Mouse (Mus musculus) heart, postnatal 4 days (tissue): ENCODE data around the gene Gadd45gip1. TPM values are rescaled to one million over a fixed set of nuclear protein-coding genes. Genes with fewer than 3 reads are reported as not detected.
A peak's percentile ranks its signal among the peaks of the same experiment; 100 is the strongest.
"Not testable (repeated sequence)": the region's sequence is repeated elsewhere in the genome, so short reads cannot be mapped to it uniquely, and the experiment has no call there.

ENCODE experiments used
- DNase-seq: peaks from one replicate; pipeline ENCODE4 v3.0.0; 2021
- total RNA-seq, 2 experiments: library from RNA; stranded (reverse); gene quantifications; 2 replicates each; pipeline ENCODE4 v1.2.3; 2021

Gadd45gip1 gene
- total RNA-seq, 2 experiments from 2014 or later: 24.2 to 26.2 TPM

DNA sequence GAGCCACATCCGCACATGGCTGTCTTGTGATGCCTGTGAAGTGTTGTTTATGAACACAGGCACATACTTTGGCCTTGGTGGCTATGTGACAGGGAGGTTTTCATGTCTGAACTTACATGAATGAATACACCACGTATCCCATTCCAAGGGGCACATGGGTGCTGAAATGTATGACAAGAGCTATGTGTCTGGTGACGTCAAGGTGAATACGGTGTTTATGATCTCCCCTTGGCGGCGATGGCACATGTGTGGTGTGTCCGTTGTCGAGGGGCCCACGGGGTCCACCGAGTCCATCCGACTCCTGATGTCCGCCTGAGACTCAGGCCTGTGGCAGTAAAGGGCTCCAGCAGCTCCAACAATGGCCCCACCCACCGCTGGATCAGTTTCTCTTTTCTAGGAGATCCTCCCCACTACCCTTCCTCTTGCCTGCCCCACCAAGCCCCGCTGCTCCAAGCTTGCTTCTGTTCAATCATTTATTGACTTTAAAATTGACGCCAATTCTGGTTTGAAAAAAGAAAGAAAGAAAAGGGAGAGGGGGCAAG is 34.0 kb upstream of the Gadd45gip1 start:
- no peak for DNase-seq

DNA sequence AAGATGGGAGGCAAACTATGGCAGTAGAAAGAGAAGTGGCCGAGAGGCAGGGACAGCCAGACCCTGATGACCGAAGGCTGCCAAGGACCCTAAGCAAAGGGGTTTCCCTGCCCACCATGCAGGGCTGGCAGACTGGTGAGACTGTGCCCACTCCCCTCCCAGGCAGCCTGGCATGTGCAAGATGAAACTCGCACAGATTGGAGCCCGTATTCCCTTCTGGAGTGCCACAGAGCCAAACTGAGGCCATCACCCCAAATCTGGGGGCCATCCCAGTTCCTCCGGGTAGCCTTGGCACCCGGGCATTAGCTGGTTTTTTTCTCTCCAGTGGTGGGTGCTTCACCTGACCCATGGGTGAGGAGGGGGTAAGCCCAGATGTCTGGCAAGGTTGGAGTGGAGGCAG is 33.4 kb upstream of the Gadd45gip1 start:
- DNase-seq: no peak

DNA sequence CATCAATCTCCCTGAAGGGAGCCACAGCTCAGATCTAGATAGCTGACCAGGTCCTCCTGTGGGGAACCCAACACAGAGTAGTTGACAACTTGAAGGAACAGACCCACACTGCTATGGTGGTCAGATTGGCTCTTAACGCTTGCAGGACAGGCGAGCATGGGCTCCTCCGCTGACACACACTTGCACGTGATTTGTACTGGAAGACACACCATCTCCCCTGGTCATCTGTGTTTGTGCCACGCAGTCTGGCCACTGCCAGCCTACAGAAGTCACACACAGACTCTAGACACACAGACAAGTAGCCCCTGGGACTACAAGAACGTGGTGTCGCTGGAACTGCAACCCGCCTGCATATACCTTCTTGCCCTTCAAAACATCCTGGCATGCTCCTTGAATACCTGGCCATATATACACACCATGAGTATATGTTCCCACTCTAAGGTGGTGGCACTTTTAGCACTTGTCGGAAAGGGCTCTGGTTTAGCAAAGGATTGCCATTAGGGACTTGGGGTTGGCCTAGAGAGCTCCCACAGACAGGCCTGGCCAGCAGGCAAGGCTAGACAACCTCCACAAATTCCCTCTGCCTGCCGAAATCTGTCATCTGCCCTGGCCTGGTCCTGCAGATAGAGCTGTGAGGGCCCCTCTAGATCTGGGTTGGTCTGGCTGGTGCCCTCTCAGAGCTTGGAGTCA is 32.7 kb upstream of the Gadd45gip1 start:
- DNase-seq: no peak

DNA sequence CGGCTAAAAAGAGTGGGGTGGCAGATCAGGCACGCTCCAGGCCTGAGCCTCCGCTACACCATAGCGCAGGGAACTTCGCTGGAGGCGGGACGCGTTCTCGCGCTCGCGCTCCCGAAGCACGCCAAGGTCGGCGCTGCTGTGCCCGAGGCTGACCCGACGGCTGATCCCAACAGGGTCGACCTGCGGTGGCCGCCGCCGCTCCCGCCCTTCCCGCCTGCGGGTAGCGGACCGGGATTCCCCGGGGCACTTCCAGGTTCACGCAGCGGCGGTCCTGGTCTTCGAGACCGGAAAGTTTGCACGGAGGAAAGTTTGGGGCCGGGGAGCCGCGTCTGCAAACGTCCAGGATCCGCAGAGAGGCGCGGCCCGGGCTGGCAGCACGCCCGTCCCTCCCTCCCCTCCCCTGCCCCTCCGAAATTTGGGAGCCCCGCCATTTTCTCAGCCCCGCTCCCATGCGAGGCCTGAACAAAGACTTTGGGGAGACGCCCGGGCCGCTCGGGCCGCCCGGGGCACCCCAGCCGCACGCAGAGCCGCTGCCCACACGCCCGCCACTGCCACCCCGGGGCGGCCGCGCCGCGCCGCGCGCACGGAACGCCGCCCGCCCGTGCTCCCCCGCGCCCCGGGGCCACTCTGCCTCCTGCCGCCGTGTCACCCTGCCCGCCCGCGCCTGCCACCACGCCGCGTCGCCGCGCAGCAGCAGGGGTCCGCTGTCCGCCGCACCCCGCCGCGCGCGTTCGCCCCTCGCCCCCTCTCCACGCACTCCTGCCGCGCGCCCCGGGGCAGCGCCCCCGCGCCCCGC is 32.0 kb upstream of the Gadd45gip1 start:
- DNase-seq: peak; percentile 77

DNA sequence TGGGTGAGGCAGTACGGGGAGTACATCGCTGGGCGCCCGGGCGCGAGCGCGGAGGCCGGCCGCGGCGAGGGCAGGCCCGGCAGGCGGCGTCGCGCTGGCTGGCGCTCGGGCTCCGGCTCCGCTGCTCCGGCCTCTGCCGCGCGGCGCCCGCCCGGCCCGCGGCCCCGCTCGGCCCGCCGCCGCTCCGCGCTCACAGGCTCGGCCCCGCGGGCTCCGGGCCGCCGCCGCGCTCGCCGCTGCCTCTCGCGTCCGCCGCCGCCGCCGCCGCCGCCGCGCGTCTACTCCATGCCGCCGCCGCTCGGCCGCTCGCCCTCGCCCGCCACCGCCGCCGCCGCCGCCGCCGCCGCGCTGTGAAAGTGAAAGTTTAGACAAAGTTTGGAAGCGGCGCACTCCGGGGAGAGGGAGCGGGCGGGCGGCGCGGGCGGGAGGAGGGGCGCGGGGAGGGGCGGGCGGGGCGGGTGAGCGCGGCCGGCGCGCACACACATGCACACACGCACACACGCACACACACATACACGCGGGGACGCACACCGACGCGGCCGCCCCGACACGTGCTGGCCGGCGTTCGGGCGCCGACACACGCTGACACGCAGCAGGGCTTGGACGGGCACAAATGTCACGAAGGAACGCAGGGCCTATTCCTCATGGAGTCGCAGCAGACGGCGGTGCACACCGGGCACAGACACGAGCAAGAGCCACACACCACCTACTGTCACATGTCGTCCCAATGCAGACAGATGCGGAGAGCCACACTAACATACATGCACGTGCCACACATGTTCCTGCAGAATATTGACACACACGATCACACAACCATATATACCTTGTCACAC is 31.1 kb upstream of the Gadd45gip1 start, which contains the start of gene Nfix:
TSS of gene Nfix (minus strand) at position 346 of the 833 bp plus-strand sequence.
- peak; percentile 80 for DNase-seq

DNA sequence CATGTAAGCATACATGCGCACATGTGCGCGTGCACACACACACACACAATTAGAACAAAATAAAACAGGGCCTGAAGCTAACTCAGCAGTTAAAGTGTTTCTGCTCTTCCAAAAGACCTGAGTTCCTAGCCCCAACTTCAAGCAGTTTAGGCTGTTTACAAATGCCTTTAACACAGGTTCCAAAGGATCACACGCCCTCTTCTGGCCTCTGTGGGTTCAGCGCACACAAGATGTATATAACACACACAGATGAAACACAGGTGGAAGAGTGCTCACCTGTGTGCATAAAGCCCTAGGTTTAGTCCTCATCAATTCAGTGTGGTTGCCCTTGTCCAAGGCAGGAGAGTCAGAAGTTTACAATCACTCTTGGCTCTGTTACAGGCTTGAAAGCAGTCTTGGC is 25.3 kb upstream of the Gadd45gip1 start:
- DNase-seq: no peak

DNA sequence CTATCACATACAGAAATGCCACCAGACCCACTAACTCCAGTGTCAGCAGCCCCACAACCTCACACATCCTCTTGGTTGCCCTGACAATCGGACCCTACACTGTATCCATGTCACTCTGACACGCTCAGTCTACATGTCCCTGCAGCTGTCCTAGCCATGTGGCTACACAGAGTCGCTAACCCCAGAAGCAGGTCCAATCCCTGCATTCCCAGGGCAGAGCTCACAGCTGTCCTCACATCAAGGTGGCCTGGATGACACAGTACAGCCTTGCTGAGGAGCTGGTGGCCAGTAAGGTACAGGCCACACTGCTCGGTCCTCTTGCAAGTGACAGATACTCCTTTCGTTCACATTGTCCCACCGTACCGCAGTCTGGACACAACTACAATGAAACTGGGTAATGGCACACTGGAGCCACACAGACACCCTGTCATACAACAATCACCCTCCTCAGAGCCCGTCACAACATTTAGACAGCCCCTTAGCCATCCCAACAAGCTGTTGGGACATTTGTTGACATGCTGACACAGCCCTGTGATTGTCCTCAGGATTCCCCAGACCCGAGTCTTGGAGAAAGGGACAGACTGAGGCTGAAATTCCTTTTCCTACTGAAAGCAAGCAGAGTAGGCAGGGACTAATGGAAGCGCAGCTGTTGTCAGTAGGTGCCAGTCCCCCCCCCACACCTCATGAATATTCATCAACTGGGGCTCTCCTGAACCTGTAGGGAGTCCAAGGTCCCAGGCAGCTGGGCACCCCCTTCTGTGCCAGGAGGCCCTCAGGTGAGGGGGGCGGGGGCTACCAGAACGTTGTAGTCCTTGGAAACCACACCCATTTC is 22.0 kb upstream of the Gadd45gip1 start:
- no peak for DNase-seq

DNA sequence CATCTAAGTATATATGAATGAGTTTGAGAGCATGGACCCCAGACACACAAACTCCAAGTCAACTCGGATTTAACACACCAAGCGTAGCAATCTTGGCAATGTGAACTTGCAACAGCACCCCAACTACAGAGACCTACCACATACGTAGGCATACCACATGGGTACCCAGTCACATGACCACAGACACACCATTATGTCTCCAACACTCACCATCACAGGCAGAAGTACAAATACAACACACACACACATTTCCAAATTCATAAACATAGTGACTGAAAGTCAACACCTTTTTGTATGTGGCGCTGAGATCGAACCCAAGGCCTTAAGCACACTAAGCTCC is 21.4 kb upstream of the Gadd45gip1 start:
- no peak for DNase-seq

DNA sequence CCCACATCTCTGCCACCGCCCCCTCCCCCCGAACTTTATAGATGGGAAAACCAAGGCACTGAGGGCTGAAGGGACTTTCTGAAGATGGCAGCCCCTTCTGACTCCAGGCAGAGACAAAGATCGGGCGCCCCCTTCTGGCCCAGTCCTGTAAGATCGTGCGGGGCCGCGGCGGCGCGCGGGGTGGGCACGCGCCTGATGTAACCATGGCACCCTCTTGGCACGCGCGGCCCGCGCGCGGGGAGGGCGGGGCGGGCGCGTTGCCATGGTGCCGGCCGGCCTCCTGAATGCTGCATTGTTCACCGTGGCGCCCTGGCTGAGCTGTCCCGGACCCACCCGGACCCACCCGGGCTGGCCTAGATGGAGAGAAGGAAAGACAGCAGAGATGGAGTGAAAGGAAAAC is 20.4 kb upstream of the Gadd45gip1 start:
- peak; percentile 98 for DNase-seq

DNA sequence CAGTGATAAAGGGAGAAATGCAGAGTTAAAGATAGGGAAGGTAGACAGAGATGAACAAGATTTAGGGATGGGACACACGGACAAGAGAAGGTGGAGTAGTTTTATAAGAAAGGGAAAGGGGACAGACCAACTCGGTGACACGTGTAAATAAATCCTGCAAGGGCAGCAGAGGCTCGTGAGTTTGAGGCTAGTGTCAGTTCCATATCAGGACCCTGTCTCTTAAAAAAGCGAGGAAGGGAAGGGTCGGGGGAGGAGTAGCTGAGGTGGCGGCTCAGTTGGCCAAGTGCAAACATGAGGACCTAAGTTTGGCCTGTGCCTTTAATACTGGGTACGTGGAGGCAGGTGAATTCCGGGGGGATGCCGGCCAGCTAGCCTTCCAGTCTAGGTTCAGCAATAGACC is 20.0 kb upstream of the Gadd45gip1 start:
- no peak for DNase-seq

DNA sequence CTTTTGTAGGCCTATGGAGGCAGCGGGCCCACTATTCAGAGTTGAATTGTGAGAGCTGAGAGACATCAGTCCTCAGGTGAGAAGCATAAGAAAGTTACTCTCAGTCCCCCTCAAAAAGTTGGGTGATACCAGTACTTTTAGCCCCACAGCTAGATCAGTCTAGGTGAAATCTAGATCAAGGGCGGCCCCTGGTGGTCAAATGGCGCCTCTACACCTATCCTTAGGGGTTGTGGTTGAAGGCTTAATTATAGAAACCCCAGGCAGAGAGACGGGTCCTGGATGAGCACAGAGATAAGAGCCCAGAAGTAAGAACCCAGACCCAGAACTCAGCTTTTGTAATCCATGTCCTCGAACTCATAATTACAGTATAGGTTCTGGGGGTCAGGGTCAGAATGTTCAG is 18.3 kb upstream of the Gadd45gip1 start:
- DNase-seq: peak; percentile 88

DNA sequence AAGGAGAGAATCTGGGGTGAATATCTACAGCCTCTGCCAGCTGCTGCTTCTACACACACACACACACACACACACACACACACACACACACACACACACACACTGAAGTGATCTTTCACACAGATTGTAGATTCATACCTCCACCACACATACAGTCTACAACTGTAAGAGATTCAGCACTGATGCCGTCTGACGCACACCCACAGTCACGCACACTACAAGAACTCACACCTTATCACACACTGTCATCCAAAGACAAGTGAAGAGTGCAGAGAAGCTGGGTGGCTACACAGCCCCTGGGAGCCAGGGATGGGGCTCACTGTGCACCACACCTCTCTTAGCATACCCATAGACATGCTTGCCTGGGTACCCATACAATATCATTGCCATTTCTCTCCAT is 17.5 kb upstream of the Gadd45gip1 start:
- DNase-seq: no peak

DNA sequence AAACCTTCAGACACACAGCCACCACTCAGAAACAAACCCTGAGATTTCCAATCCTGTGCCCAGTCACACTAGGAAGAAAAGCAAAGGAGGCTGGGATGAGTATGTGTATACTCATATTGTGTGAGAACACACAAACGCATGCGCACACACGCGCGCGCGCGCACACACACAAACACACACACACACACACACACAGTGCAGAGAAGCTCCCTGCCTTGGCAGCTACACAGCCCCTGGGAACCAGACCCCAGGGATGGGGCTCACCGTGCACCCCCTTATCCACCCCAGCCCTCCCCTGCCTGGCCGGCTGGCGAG is 17.1 kb upstream of the Gadd45gip1 start:
- no peak for DNase-seq

DNA sequence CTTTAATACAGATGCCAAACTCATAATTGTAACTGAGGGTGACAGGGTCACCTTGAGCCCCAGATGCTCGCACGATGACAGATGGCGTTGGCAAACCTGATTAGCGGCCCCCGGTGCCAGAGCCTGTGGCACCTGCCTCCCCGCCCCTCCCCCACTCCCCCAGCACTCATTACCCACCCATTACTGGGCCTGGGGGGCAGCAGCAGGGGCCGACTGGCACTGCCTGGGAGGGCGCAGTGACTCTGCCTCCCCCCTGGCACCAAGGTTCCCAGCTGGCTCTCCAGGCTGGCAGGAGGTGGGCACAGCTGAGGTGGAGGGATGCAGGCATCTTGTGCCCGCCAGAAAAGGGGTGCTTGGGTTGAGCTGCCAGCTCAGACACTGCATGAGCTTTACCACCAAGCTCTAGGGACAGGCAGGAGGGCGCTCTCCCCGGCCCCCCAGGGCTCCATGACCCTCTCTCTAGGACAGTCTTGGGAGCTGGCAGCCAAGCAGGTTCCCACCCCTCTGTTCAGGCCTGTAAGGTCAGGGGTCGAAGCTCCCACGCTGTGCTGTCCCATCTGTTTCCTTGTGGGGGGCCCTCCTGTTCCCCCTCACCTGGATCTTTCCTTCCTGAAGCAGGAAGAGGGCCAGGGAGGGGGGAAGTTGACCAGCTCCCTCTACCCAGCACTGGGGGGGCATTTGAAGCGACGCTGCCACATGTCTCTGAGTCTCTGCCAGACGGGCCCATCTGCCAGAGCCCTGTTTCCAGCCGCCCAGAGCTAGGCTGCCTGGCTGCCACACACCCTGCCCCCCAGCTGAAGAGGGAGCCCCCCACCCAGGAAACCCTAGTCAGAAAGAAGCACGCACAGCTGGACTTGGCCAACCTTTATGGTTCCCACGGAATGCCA is 16.5 kb upstream of the Gadd45gip1 start:
- no peak for DNase-seq

DNA sequence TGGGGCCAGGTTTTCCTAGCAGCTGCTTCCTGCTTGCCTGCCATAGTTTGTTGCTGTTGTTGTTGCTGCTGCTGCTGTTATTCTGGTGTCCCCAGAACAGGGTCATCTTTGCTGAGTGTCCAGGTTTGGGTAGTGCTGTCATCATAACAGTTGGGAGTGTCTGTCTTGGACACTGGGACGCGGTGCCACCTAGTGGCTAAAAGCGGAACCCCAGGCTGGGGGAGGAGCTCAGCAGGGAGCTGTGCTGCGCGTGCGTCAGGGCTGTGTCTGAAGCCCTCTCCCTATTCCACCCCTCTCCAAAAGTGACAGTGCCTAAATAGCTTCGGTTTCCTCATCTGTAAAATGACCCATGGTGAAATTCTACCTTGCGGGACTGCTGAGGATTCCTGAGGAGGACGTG is 15.8 kb upstream of the Gadd45gip1 start:
- peak; percentile 99 for DNase-seq

DNA sequence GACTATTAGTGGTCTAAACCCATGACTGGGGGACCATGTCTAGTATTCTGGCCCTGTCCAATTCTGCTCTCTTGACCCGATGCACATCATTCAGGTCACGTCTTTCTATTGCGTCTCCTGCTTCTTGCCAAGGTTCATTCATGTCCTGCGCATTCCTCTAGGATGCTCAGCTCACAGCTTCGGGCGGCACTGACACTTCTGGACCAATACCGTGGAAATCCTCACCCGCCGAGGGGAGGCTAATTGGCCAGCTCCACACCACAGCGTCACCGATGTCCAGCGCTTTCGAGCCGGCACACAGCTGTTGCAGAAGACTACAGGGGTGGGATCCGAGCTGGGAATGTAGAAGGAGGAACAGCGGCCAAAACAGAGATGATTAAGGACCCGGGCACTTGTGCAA is 15.2 kb upstream of the Gadd45gip1 start:
- DNase-seq: no peak

DNA sequence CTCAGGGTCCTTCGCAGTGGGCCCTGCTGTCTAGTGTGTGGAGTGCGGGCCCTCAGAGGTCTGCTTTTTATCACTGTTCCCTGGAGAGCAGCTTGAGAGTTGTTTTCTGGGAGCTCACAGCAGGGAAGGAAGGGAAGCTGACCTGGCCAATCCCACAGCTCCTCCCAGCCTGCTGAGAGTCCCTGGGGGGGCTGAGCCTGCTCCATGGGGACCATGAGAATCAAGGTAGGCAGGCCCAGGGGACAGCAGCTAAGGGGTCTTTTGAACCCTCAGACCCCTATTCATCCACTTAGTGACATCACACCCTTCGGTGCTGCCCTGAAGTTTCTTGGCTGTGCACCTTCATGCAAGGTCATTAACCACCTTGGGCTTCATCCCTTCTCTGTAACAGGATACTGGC is 8.6 kb upstream of the Gadd45gip1 start, which contains the start of gene Dand5:
TSS of gene Dand5 (minus strand) at position 101 of the 400 bp plus-strand sequence.
- no peak for DNase-seq

DNA sequence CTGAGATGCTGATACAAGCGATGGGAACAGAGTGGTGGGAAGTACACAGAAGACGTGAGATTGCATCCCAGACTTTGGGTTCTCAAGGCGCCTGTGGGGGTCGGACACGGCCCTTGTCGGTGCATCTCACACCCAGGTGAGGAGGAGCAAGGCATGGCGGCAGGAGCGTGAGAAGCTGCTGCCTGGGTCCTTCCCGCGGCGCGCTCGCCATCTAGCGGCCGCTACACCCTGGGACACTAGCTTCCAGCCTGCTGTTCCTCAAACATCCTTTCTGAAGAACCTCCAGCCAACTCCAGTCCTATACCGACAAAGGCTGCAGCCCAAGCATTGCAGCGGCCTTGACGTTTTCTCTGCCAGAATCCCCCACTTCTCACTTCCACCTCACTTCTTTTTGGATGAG is 7.7 kb upstream of the Gadd45gip1 start:
- DNase-seq: peak; percentile 70

DNA sequence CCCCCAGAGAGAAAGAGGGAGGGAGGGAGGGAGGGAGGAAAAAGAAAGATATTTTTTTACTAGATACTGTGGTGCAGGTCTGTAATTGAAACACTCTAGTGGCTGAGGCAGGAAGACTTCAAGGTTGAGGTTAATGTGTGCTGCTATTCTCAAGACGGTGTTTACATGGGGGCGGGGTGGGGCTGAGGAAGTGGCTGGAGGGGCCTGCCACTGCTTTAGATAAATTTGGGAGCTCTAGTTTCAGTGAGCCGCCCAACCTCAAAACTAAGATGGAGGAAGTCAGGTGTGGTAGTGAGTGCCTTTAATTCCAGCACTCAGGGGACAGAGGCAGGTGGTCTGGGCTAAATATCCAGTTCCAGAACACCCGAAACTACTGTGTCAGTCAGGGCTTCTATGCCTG is 5.7 kb upstream of the Gadd45gip1 start:
- DNase-seq: no peak

DNA sequence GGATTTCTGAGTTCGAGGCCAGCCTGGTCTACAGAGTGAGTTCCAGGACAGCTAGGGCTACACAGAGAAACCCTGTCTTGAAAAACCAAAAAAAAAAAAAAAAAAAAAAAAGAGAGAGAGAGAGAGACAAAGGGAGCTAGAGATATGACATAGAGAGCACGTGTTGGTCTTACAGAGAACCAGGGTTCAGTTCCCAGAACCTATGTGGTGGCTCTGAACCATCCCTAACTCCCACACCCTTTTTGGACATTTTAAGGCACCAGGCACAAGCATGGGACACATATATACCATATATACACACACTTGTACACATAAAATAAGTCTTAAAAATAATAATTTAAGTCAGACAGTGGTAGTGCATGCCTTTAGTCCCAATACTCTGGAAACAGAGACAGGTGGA is 4.8 kb upstream of the Gadd45gip1 start:
- DNase-seq: not testable (repeated sequence)
